Mouse (Mus musculus) cerebellum, adult 2 months (tissue): Measurements from ENCODE around the gene Ncbp1. TPM values are rescaled to one million over a fixed set of nuclear protein-coding genes. Genes with fewer than 3 reads are reported as not detected.

Experiments
- DNase-seq, 2 experiments: peaks; one replicate each; pipeline ENCODE4 v3.0.0; 2021
- H3K27ac ChIP-seq: fragments of 200-500 bp; 2 replicates; pipeline ENCODE4 v1.5.1; 2012; ENCODE audit warnings: low read length, control low read depth, inconsistent platforms; ENCODE audit not compliant: insufficient read depth
- H3K27me3 ChIP-seq: fragments of 200-500 bp; 2 replicates; pipeline ENCODE4 v1.6.1; 2012; ENCODE audit warnings: inconsistent platforms, mild to moderate bottlenecking, low read length, moderate library complexity; ENCODE audit not compliant: control insufficient read depth, insufficient read depth
- H3K4me1 ChIP-seq: fragments of 200-500 bp; 2 replicates; pipeline ENCODE4 v1.6.1; 2011; ENCODE audit warnings: low read length; ENCODE audit not compliant: control insufficient read depth, insufficient read depth
- H3K4me3 ChIP-seq: fragments of 200-500 bp; replicated peaks from 2 replicates; pipeline ENCODE3; 2011; ENCODE audit warnings: mild to moderate bottlenecking, low read depth, low read length, control low read depth; ENCODE audit not compliant: insufficient read depth
- CTCF ChIP-seq: fragments of 200-500 bp; IDR thresholded peaks from 2 replicates; pipeline ENCODE4 v1.5.1; 2011; ENCODE audit warnings: low read depth, mild to moderate bottlenecking, control low read depth, low read length, moderate library complexity, borderline replicate concordance; ENCODE audit not compliant: insufficient read depth
- POLR2A ChIP-seq: fragments of 200-500 bp; IDR thresholded peaks from 2 replicates; pipeline ENCODE4 v1.6.1; 2011; ENCODE audit warnings: low read length, control low read depth, borderline replicate concordance; ENCODE audit not compliant: insufficient read depth
- WGBS: fragments of 180-500 bp; shearing (Covaris S2); methylation state at CpG from one replicate; pipeline ENCODE4 v1.1.7; 2018; 5-methylcytosine and 5-hydroxymethylcytosine counted together
- polyA plus RNA-seq: library from polyadenylated mRNA; depleted of rRNA; stranded (reverse); fragments of >200 nt; gene quantifications from 2 replicates; pipeline ENCODE4 v1.2.3, GENCODE M21; 2012

The Ncbp1 gene
- polyA plus RNA-seq, 1 experiment = 61.2 TPM

DNA sequence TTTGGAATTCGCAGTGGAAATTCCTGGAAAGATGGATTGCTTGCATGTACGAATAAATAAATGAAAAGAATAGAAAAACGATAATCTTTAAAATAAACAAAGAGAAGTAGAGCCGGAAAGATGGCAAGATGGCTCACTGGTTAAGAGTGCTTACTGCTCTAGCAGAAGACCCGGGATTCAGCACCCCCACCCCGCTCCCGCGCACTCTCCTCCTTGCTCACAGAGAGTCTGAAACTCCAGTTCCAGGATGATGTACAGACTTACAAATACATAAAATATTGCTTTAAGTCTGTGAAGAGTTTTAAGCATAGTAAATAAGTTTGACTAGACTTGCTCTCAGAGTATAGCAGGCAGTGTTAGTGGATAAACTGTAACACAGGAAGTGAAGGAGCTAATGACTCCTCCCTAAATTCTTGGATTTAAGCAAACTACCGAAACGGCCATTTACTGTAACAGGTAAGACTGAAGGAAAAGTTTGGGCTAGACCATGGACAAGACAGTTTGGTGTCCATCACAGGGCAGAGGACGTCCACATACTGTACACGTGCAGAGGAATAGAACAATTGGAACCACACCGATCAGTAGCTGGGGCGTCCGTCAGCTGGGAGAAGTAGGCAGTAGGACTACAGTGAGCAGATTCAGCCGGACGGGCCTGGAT, 655 bp upstream of the Ncbp1 start:
- TF ChIP-seq CTCF (no peak), POLR2A (no peak)
- H3K27me3 ChIP-seq = no peaks in the 10 kb centered on the region
- peak overlapping the region; percentile 90; the same call in 1 of the 2 replicates for H3K27ac ChIP-seq
- DNase-seq = no peak
- H3K4me1 ChIP-seq = peaks cover 4% of the 10 kb centered on the region; the same call in 1 of the 2 replicates
- 7% methylated on average over 17 of the region's 17 CpGs for WGBS
- peak overlapping the region; percentile 93 for H3K4me3 ChIP-seq

DNA sequence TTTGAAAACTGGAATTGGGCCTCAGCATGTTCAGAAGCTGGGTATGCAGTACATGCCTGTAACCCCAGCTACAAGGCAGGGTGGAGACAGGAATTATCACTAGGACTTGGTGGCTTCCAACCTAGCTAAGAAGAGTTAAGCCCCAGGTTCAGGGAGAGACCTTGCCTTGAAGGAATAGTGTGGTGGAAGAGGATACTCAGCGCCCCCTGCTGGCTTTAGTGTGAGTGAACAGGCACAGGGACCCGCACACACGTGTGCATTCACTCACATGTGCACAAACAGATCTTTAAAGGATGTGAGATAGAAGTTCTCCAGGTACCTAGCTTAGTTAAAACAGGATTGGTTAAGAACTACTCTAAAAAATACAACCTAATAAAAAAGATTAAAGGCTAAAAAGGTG, 5.9 kb downstream of the Ncbp1 start:
- no peak overlapping the region for H3K4me3 ChIP-seq
- H3K27ac ChIP-seq = no peak overlapping the region
- peaks cover 4% of the 10 kb centered on the region; the same call in 1 of the 2 replicates for H3K4me1 ChIP-seq
- DNase-seq = no peak
- 78% methylated on average over 3 of the region's 3 CpGs for WGBS
- no peaks in the 10 kb centered on the region for H3K27me3 ChIP-seq
- TF ChIP-seq CTCF (peak; percentile 38; the same call in 1 of the 2 replicates), POLR2A (no peak)

DNA sequence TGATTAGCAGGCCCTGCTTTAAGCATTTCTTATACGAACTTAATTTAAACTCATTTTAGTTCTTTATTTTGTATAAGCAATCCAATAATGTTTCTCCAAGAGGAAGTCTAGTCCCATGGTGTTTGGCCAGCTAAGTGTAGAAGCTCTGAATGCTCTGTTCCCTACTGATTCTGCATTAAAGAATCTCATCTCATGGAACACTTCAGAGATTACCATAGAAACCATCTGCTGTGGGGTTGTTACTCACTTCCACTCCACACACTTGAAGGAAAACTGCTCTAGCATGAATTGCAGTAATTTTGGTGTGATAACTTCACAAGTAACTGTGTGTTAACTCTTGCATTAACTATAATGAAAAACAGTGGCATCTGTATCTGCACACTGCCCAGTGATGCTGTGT, 8.5 kb downstream of the Ncbp1 start:
- no peak for DNase-seq
- no peak overlapping the region for H3K4me3 ChIP-seq
- H3K27me3 ChIP-seq = no peaks in the 10 kb centered on the region
- no peaks in the 10 kb centered on the region for H3K4me1 ChIP-seq
- no peak overlapping the region for H3K27ac ChIP-seq
- WGBS = 94% methylated on average over 1 of the region's 1 CpGs
- TF ChIP-seq POLR2A (no peak), CTCF (no peak)

DNA sequence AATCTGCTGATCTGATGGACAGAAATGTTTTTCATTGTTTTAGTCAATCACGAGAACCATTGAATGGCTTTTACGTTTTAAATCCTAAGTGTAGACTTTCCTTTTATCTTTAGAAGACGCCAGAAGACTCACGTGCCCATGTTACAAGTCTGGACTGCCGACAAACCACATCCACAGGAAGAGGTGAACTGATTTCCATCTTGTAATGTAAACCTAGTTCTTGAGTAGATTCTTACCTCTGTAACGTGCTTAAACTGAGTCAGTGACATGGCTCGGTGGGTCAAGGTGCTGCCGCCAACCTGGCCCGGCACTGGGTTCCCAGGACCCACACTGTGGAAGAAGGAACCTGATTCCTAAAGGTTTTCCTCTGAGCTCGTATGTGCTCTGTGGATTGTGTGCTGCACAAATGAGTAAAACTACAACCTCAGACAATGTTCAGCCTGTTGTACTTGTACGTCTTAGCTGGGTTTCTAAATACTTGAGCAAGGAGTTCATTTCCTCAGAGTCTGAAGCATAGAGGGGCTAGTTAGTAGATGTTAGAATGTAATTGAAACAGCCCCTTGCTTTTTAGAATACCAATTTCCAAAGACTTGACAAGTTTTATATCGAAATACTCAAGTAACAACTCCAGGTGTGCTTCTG, 13.6 kb downstream of the Ncbp1 start:
- Histone ChIP-seq H3K4me3 (no peak overlapping the region), H3K4me1 (no peaks in the 10 kb centered on the region), H3K27ac (no peak overlapping the region), H3K27me3 (no peaks in the 10 kb centered on the region)
- TF ChIP-seq CTCF (no peak), POLR2A (no peak)
- DNase-seq = no peak
- WGBS = 94% methylated on average over 12 of the region's 12 CpGs

DNA sequence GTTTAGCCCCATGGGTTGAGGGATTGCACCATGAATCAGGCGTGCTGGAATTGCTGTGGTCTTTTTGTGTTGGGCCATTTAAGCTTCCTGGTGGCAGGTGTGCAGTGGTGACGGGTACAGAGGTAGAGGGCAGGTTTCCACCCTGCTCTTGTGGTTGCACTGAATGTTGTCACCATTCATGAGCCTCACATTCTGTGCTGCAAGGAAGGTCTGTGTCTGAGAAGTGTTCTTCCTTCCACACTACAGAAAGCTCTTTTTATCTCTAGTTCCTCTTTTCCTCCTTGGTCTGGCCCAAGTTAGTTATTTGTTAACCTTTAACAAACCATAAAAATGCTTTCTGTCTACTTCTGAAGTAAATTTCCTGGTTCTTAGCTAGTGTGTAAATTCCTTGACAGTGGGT, 25.6 kb downstream of the Ncbp1 start:
- Histone ChIP-seq H3K27me3 (no peaks in the 10 kb centered on the region), H3K4me3 (no peak overlapping the region), H3K4me1 (no peaks in the 10 kb centered on the region), H3K27ac (no peak overlapping the region)
- 83% methylated on average over 2 of the region's 2 CpGs for WGBS
- no peak for TF ChIP-seq CTCF
- no peak for TF ChIP-seq POLR2A
- no peak for DNase-seq

DNA sequence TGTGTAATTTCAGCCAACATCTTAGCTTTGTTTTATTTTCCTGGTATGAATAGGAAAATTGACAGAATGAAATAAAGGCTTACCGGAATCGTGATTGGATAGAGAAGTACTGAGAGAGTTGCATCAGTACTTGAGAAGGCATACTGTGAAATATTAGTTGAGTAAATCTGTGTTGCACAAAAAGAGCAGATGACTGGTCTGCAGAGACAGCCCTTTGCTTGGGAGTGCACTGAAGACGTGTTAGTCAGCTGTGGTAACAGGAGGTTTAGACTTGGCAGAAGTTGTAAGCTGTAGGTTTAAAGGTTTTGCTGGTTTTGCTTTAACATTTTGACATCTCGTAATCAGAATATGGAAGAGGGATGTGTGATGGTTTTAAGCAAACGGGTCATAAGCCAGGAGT, 27.4 kb downstream of the Ncbp1 start:
- no peak for DNase-seq
- Histone ChIP-seq H3K4me3 (no peak overlapping the region), H3K27me3 (no peaks in the 10 kb centered on the region), H3K4me1 (no peaks in the 10 kb centered on the region), H3K27ac (no peak overlapping the region)
- TF ChIP-seq POLR2A (no peak), CTCF (no peak)
- 93% methylated on average over 5 of the region's 5 CpGs for WGBS

DNA sequence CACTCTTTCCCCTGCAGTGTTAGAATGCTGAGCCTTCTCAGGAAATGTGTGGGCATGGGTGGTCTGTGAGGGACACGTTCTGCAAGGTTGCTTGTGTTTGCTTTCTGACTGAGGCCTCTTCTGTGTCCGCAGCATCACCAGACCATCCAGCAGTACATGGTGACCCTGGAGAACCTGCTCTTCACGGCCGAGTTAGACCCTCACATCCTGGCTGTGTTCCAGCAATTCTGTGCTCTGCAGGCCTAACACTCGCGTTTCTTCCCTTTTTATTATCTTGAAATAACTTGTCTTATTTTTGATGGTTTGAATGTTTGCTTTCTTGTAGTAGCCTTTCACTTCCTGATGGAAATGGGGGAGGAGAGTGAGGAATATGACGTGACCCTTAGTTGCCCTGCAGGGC, 33.3 kb downstream of the Ncbp1 start:
- Histone ChIP-seq H3K4me1 (no peaks in the 10 kb centered on the region), H3K4me3 (no peak overlapping the region), H3K27me3 (no peaks in the 10 kb centered on the region), H3K27ac (no peak overlapping the region)
- TF ChIP-seq POLR2A = no peak
- no peak for TF ChIP-seq CTCF
- no peak for DNase-seq
- WGBS = 55% methylated on average over 7 of the region's 7 CpGs

DNA sequence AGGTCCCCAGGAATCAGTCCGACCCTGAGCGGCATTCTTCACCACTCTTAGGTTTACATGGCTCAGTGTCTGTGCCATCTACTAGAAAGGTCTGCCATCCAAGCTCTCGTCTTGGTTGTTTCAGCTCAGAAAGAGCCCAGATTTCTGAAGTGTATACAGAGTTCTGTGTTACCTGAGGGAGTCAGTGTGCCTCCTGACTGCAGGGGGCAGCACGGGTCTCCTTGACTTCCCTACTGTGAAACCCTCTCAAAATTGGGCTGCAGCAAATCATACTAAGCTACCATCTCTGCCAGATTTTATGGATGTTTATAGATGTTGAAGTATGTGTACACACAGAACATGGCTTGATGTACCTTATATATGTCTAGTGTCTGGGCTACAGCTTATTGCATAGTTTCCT, 37.9 kb downstream of the Ncbp1 start:
- no peak for TF ChIP-seq POLR2A
- TF ChIP-seq CTCF = no peak
- Histone ChIP-seq H3K4me1 (no peaks in the 10 kb centered on the region), H3K27ac (no peak overlapping the region), H3K4me3 (no peak overlapping the region), H3K27me3 (no peaks in the 10 kb centered on the region)
- WGBS = 75% methylated on average over 4 of the region's 4 CpGs
- DNase-seq = no peak
